ENCODE assay signal across 26 mouse cellular contexts in genomic region chr4:139505716-139506115, GRCm38 (mm10).
"Had no signal": no experiment of that assay in that cellular context is flagged by ENCODE, and none has a peak within 500 bp of the region (broad histone marks: within the 10 kb centered on the region; RNA-seq: fewer than 3 reads in every experiment).

No protein-coding gene starts in this region.

- DNase-seq: gastrocnemius, adult 2 months; gastrocnemius, postnatal 10 days; gastrocnemius, postnatal 25 days; heart, adult 18-20 months; heart, postnatal 14 days; heart, postnatal 36 days; kidney, adult 11 months; kidney, adult 2 months; kidney, adult 9 months; kidney, postnatal 14 days; kidney, postnatal 36 days; layer of hippocampus, adult 9-11 months; layer of hippocampus, postnatal 36 days; left cerebral cortex, postnatal 4 days had no signal

- H3K4me1 ChIP-seq: liver, embryonic 12.5 days had no signal

- H3K27ac ChIP-seq: gastrocnemius, adult 2 months; heart, embryonic 13.5 days; heart, embryonic 15.5 days; hindbrain, embryonic 13.5 days; hindbrain, embryonic 15.5 days; hindbrain, postnatal 0 days; kidney, embryonic 15.5 days; kidney, postnatal 0 days; limb, embryonic 13.5 days; limb, embryonic 15.5 days; liver, embryonic 12.5 days; liver, embryonic 14.5 days had no signal

- H3K4me3 ChIP-seq: gastrocnemius, adult 2 months; heart, embryonic 13.5 days; heart, embryonic 15.5 days; hindbrain, embryonic 13.5 days; hindbrain, embryonic 15.5 days; kidney, embryonic 15.5 days; limb, embryonic 13.5 days; limb, embryonic 15.5 days; liver, embryonic 12.5 days had no signal

- ATAC-seq: hindbrain, postnatal 0 days; liver, embryonic 12.5 days had no signal

- H3K9ac ChIP-seq: heart, embryonic 13.5 days; heart, embryonic 15.5 days; hindbrain, embryonic 13.5 days; hindbrain, embryonic 15.5 days; kidney, embryonic 15.5 days; limb, embryonic 13.5 days; limb, embryonic 15.5 days; liver, embryonic 12.5 days; liver, embryonic 14.5 days had no signal

- H3K27me3 ChIP-seq: heart, embryonic 13.5 days; heart, embryonic 15.5 days; hindbrain, embryonic 13.5 days; hindbrain, embryonic 15.5 days; kidney, embryonic 15.5 days; limb, embryonic 13.5 days; limb, embryonic 15.5 days; liver, embryonic 12.5 days had no signal

- H3K4me2 ChIP-seq: heart, embryonic 11.5 days; heart, embryonic 13.5 days; heart, embryonic 15.5 days; hindbrain, embryonic 13.5 days; hindbrain, embryonic 15.5 days; kidney, embryonic 15.5 days; limb, embryonic 13.5 days; limb, embryonic 15.5 days; liver, embryonic 12.5 days had no signal

- H3K36me3 ChIP-seq: heart, embryonic 13.5 days; heart, embryonic 15.5 days; hindbrain, embryonic 13.5 days; hindbrain, embryonic 15.5 days; kidney, embryonic 15.5 days; limb, embryonic 13.5 days; limb, embryonic 15.5 days; liver, embryonic 12.5 days had no signal

- H3K9me3 ChIP-seq: heart, embryonic 15.5 days; hindbrain, embryonic 13.5 days; hindbrain, embryonic 15.5 days; limb, embryonic 15.5 days had no signal
